Mouse (Mus musculus) heart, adult 2 months (tissue): ENCODE data around the gene Ddx47. TPM values are rescaled to one million over a fixed set of nuclear protein-coding genes. Genes with fewer than 3 reads are reported as not detected.

Source experiments
- DNase-seq, 2 experiments: peaks; one replicate each; pipeline ENCODE4 v3.0.0; 2021
- H3K27ac ChIP-seq: fragments of 200-600 bp; 2 replicates; pipeline ENCODE4 v1.8.1; 2022
- H3K27me3 ChIP-seq: fragments of 200-500 bp; 2 replicates; pipeline ENCODE4 v1.6.1; 2012; ENCODE audit warnings: mild to moderate bottlenecking, low read length, inconsistent platforms, mixed read lengths; ENCODE audit not compliant: control insufficient read depth, insufficient read depth
- H3K36me3 ChIP-seq: fragments of 200-500 bp; 2 replicates; pipeline ENCODE4 v1.6.1; 2012; ENCODE audit warnings: low read length, inconsistent platforms; ENCODE audit not compliant: control insufficient read depth, insufficient read depth
- H3K4me1 ChIP-seq: fragments of 200-500 bp; 2 replicates; pipeline ENCODE4 v1.6.1; 2011; ENCODE audit warnings: low read length; ENCODE audit not compliant: control insufficient read depth, insufficient read depth
- H3K4me3 ChIP-seq: fragments of 200-600 bp; 2 replicates; pipeline ENCODE4 v1.8.1; 2022
- H3K79me2 ChIP-seq: fragments of 200-500 bp; replicated peaks from 2 replicates; pipeline ENCODE4 v1.6.1; 2012; ENCODE audit warnings: mild to moderate bottlenecking, inconsistent platforms, low read length, moderate library complexity, mixed read lengths; ENCODE audit not compliant: control insufficient read depth, insufficient read depth
- H3K9ac ChIP-seq: fragments of 200-500 bp; 2 replicates; pipeline ENCODE4 v1.6.1; 2012; ENCODE audit warnings: low read depth, mild to moderate bottlenecking, control low read depth, inconsistent platforms, low read length, mixed read lengths
- CTCF ChIP-seq: fragments of 200-600 bp; IDR thresholded peaks from 2 replicates; pipeline ENCODE4 v1.8.1; 2022; ENCODE audit warnings: antibody characterized with exemption, mild to moderate bottlenecking, moderate library complexity
- EP300 ChIP-seq: fragments of 200-500 bp; IDR thresholded peaks from 2 replicates; pipeline ENCODE4 v1.6.1; 2011; ENCODE audit warnings: low read depth, low read length, control low read depth; ENCODE audit not compliant: insufficient read depth
- POLR2A ChIP-seq: fragments of 200-500 bp; IDR thresholded peaks from 2 replicates; pipeline ENCODE4 v1.6.1; 2011; ENCODE audit warnings: mild to moderate bottlenecking, low read depth, low read length, control low read depth; ENCODE audit not compliant: insufficient read depth
- WGBS: fragments of 180-500 bp; shearing (Covaris S2); methylation state at CpG from one replicate; pipeline ENCODE4 v1.1.7; 2018; 5-methylcytosine and 5-hydroxymethylcytosine counted together
- intact Hi-C: fragments of 180-260 bp; cut with DNase I; formaldehyde crosslinking; loops from one replicate; pipeline ENCODE4 v1.15.1; 2025
- polyA plus RNA-seq: library from polyadenylated mRNA; depleted of rRNA; stranded (reverse); fragments of >200 nt; gene quantifications from 2 replicates; pipeline ENCODE4 v1.2.3, GENCODE M21; 2012
- total RNA-seq, 2 experiments: library from RNA; stranded (reverse); gene quantifications; 2 replicates each; pipeline ENCODE4 v1.2.3; 2021

Ddx47 gene
- total and polyA plus RNA-seq, 3 experiments = 32.2 to 40.3 (median 38.1) TPM

DNA sequence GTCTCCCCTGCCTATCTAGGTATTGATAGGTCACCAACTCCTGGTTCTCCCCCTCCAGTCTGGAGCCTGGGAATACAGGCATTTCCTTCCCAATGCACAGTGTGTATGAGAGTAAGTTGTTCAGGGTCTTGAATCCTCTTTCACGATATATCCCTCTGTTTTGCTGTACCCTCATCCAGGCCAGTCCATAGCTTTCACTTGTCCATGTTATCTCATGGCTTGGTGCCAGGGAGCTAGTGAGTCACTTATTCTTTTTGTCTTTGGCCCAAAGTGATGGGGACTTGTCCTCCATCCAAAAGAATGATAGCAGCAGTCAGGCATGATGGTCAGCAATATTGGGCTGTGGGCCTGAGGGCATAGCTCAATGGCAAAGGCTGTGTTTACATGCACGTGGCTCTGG lies 15.3 kb downstream of the Ddx47 start:
- TF ChIP-seq EP300 (no peak), CTCF (no peak), POLR2A (no peak)
- intact Hi-C loops = loop anchor here (1.0 to 5.0 kb wide), 2 partner anchors 56 to 118 kb away; no protein-coding TSS in a partner anchor
- no peak for DNase-seq
- Histone ChIP-seq H3K79me2 (no peaks in the 10 kb centered on the region), H3K27ac (no peak overlapping the region), H3K9ac (no peak overlapping the region), H3K4me3 (no peak overlapping the region), H3K27me3 (no peaks in the 10 kb centered on the region), H3K36me3 (no peaks in the 10 kb centered on the region; the same call in 1 of the 2 replicates), H3K4me1 (peaks cover 2% of the 10 kb centered on the region; the same call in 1 of the 2 replicates)
- WGBS = 39% methylated on average over 2 of the region's 2 CpGs

DNA sequence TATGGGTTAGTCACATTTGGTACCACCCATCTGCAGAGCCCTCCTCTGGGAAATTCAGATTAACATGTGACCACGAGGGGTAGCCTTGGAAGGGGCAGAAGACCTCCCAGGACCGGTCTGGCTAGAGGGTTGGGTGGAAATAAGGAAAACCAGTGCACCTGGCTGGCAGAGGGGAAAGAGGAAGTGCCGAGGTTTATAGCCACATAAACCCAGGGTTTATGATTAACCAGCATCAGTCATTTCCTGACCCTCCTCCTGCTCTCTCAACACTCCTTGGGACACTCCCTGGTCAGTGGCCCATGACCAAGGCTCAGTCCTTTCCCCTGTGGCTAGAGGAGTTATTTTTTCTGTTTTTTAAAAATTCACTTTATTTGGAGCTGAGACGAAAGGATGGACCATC lies 17.8 kb downstream of the Ddx47 start:
- intact Hi-C loops = loop anchor here (5.0 kb wide), 1 partner anchor 53 kb away; no protein-coding TSS in a partner anchor
- 62% methylated on average over 4 of the region's 4 CpGs for WGBS
- no peak for DNase-seq

DNA sequence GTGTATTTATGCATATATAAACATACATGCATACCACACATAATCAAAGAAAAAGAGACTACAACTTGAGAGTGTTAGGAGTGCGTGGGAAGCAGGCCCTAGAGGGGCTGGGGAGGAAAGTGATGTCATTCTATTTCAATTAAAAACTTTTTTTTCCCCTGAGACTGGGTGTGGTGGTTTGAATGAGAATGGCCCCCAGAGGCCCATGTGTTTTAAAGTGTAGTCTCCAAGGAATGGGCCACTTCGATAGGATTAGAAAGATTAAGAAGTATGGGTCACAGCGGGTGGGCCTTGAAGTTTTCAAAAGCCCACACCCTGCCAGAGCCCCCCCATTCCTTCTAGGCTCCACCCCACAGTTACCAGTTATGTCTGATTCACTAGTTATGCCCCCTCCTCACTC lies 27.3 kb downstream of the Ddx47 start:
- H3K9ac ChIP-seq = no peak overlapping the region
- 49% methylated on average over 3 of the region's 3 CpGs for WGBS
- TF ChIP-seq EP300 = no peak
- TF ChIP-seq POLR2A = no peak
- no peak for TF ChIP-seq CTCF

More for the DNA sequence above, 17.8 kb downstream of the Ddx47 start:
- no peak for TF ChIP-seq CTCF
- TF ChIP-seq POLR2A = no peak
- TF ChIP-seq EP300 = no peak
- H3K27me3 ChIP-seq = no peaks in the 10 kb centered on the region
- H3K9ac ChIP-seq = no peak overlapping the region
- peaks cover 2% of the 10 kb centered on the region; the same call in 1 of the 2 replicates for H3K4me1 ChIP-seq
- H3K4me3 ChIP-seq = no peak overlapping the region
- H3K27ac ChIP-seq = no peak overlapping the region
- no peaks in the 10 kb centered on the region for H3K36me3 ChIP-seq
- no peaks in the 10 kb centered on the region for H3K79me2 ChIP-seq

DNA sequence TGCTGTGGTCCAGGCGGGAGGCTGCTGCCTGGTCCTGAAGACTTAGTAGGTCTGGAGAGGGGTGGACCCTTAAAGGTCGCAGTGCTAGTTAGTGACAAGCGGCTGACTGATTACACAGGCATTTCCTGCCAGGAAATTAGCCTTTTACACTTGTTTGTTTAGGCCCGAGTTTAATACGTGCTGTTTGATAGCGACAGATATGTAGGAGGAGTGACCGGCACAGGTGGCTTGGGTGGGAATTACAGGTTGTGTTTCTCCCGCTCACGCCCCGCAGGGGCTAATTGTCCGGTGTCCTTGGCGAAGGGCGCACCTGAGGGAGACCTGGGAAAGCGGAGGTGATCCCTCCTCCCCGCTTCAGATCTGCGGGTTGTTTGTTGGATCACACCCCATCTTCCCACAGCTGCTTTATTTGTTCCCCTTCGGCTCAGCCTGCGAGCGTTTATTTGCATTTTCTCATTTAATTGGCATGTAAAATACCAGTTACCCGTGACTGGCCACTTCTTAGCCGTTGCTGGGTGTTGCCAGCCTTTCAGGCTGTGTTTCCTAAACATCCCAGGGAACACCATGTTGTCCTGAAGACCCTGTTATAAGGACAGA lies 29.0 kb downstream of the Ddx47 start:
- no peaks in the 10 kb centered on the region for H3K27me3 ChIP-seq
- intact Hi-C loops = no loop called here
- DNase-seq = no peak
- no peak overlapping the region for H3K27ac ChIP-seq
- H3K36me3 ChIP-seq = no peaks in the 10 kb centered on the region
- no peaks in the 10 kb centered on the region for H3K79me2 ChIP-seq
- 0 out of 2 replicates have a peak overlapping the region, but pooled peaks have one; percentile 1 for H3K4me3 ChIP-seq
- WGBS = 6% methylated on average over 21 of the region's 21 CpGs
- TF ChIP-seq POLR2A = no peak
- no peak for TF ChIP-seq CTCF
- no peak for TF ChIP-seq EP300
- no peaks in the 10 kb centered on the region for H3K4me1 ChIP-seq
- H3K9ac ChIP-seq = no peak overlapping the region

More for the DNA sequence above, 27.3 kb downstream of the Ddx47 start:
- H3K4me3 ChIP-seq = no peak overlapping the region
- no peaks in the 10 kb centered on the region for H3K27me3 ChIP-seq
- intact Hi-C loops = no loop called here
- H3K36me3 ChIP-seq = no peaks in the 10 kb centered on the region
- no peaks in the 10 kb centered on the region for H3K4me1 ChIP-seq
- no peak overlapping the region for H3K27ac ChIP-seq
- no peaks in the 10 kb centered on the region for H3K79me2 ChIP-seq
- no peak for DNase-seq

DNA sequence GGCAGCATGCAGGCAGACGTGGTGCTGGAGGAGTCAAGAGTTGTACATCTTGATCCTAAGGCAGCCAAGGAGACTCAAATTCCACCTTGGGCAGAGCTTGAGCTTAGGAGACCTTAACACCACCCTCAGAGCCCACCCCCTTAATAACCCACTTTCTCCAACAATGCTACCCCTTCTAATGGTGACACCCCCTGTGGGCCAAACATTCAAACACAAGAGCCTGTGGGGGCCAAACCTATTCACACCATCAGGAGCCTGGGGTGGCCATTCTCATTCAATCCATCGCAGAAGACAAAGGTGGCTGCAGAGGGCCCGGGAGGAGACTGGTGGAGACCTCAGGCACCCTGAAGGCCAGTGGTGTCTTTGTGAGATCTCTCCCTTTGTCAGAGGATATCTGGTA lies 30.5 kb downstream of the Ddx47 start:
- intact Hi-C loops = no loop called here
- DNase-seq = no peak
- Histone ChIP-seq H3K4me1 (no peaks in the 10 kb centered on the region), H3K27me3 (no peaks in the 10 kb centered on the region), H3K79me2 (no peaks in the 10 kb centered on the region), H3K9ac (no peak overlapping the region), H3K36me3 (no peaks in the 10 kb centered on the region), H3K27ac (no peak overlapping the region), H3K4me3 (no peak overlapping the region)
- 89% methylated on average over 3 of the region's 3 CpGs for WGBS
- TF ChIP-seq CTCF = no peak
- TF ChIP-seq POLR2A = no peak
- TF ChIP-seq EP300 = no peak

DNA sequence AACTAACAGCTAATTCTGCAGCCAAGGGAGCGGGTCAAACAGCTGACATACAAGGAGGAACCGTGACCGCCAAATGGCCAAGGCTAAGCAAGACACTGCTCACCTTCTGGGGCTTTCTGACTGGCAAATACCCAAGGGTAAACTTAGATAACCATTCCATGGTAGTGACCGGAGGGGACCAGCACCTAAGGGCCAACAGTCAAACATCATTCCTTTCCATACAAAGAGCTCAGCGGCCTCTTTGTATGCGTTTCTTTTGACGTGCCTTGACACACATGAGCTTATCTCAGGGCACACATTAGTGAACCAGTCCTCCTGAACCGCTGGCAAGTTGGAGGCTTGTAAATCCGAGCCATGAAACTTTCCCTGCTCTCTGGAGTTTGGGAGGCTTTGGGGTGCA lies 35.9 kb downstream of the Ddx47 start:
- DNase-seq = no peak
- intact Hi-C loops = no loop called here
- Histone ChIP-seq H3K9ac (no peak overlapping the region), H3K27ac (no peak overlapping the region), H3K4me3 (no peak overlapping the region), H3K4me1 (no peaks in the 10 kb centered on the region; the same call in 1 of the 2 replicates), H3K27me3 (no peaks in the 10 kb centered on the region), H3K36me3 (no peaks in the 10 kb centered on the region), H3K79me2 (no peaks in the 10 kb centered on the region)
- TF ChIP-seq EP300 = no peak
- no peak for TF ChIP-seq POLR2A
- TF ChIP-seq CTCF = no peak
- WGBS = 65% methylated on average over 9 of the region's 9 CpGs
